Comparison of ENCODE assay signal across 8 mouse cellular contexts in genomic region chr11:120350711-120351110, GRCm38 (mm10). TPM values are rescaled to one million over a fixed set of nuclear protein-coding genes. Genes with fewer than 3 reads are reported as not detected.
A peak's percentile ranks its signal among the peaks of the same experiment; 100 is the strongest.
DNase-seq lines count a peak whose midpoint lies in the region; ATAC-seq lines count a peak whose summit lies in the region.

No protein-coding gene starts in this region.

- no peak for ATAC-seq in midbrain, embryonic 11.5 days (ENCODE audit: low FRiP score)

- H3K9me3 ChIP-seq in embryonic facial prominence, embryonic 10.5 days, result no peaks in the 10 kb centered on the region
- H3K9me3 ChIP-seq in limb, embryonic 10.5 days (replicated peaks), result no peaks in the 10 kb centered on the region
- no peaks in the 10 kb centered on the region for H3K9me3 ChIP-seq in midbrain, embryonic 11.5 days (ENCODE audit: control insufficient read depth, low read length)

- H3K9ac ChIP-seq in midbrain, embryonic 11.5 days (ENCODE audit: low read length), result peak overlapping the region; percentile 100

- peak; percentile 56 for DNase-seq in adrenal gland, adult 2 months
- DNase-seq in adrenal gland, postnatal 25 days, result no peak
- peak; percentile 52 for DNase-seq in 416B (ENCODE audit: low read depth)
- DNase-seq in embryonic facial prominence, embryonic 10.5 days (ENCODE audit: low spot score), result peak; percentile 48
- DNase-seq in heart, postnatal 10 days, result peak; percentile 53 to 69
- peak; percentile 56 for DNase-seq in limb, embryonic 10.5 days (ENCODE audit: low spot score)
- DNase-seq in midbrain, embryonic 11.5 days (ENCODE audit: low spot score, missing footprints), result peak; percentile 87
- DNase-seq in ovary, postnatal 14 days (ENCODE audit: low spot score), result no peak

- peak overlapping the region; percentile 99 for H3K4me3 ChIP-seq in embryonic facial prominence, embryonic 10.5 days
- H3K4me3 ChIP-seq in limb, embryonic 10.5 days, result peak overlapping the region; percentile 99
- peak overlapping the region; percentile 100 for H3K4me3 ChIP-seq in midbrain, embryonic 11.5 days (ENCODE audit: low read depth, low read length)

- H3K36me3 ChIP-seq in embryonic facial prominence, embryonic 10.5 days (replicated peaks), result peaks cover 20% of the 10 kb centered on the region
- peaks cover 16% of the 10 kb centered on the region for H3K36me3 ChIP-seq in limb, embryonic 10.5 days
- peaks cover 3% of the 10 kb centered on the region; the same call in 1 of the 2 replicates for H3K36me3 ChIP-seq in midbrain, embryonic 11.5 days (ENCODE audit: control insufficient read depth, insufficient read depth, low read length)

- peak overlapping the region; percentile 100 for H3K27ac ChIP-seq in embryonic facial prominence, embryonic 10.5 days (replicated peaks)
- H3K27ac ChIP-seq in limb, embryonic 10.5 days, result peak overlapping the region; percentile 100
- peak overlapping the region; percentile 99 for H3K27ac ChIP-seq in midbrain, embryonic 11.5 days (ENCODE audit: low read depth, low read length)

- peaks cover 61% of the 10 kb centered on the region for H3K4me1 ChIP-seq in embryonic facial prominence, embryonic 10.5 days
- H3K4me1 ChIP-seq in limb, embryonic 10.5 days, result peaks cover 56% of the 10 kb centered on the region
- H3K4me1 ChIP-seq in midbrain, embryonic 11.5 days (ENCODE audit: control insufficient read depth, insufficient read depth, low read length), result peaks cover 21% of the 10 kb centered on the region

- intact Hi-C loops in heart, postnatal 10 days (cut with DNase I), result loop anchor here (5.0 kb wide), 1 partner anchor 37 kb away; no protein-coding TSS in a partner anchor

- H3K4me2 ChIP-seq in midbrain, embryonic 11.5 days, result peak overlapping the region; percentile 96

- WGBS in embryonic facial prominence, embryonic 10.5 days, result 17% methylated on average over 11 of the region's 11 CpGs
- 13% methylated on average over 11 of the region's 11 CpGs for WGBS in limb, embryonic 10.5 days
- 31% methylated on average over 11 of the region's 11 CpGs for WGBS in midbrain, embryonic 11.5 days

- H3K27me3 ChIP-seq in embryonic facial prominence, embryonic 10.5 days (replicated peaks; ENCODE audit: low read depth, poor library complexity, severe bottlenecking), result 0 out of 2 replicates have a peak, but pooled peaks cover 6% of the 10 kb centered on the region
- no peaks in the 10 kb centered on the region for H3K27me3 ChIP-seq in limb, embryonic 10.5 days (ENCODE audit: low read depth, poor library complexity, severe bottlenecking)
- no peaks in the 10 kb centered on the region; the same call in 1 of the 2 replicates for H3K27me3 ChIP-seq in midbrain, embryonic 11.5 days (ENCODE audit: control insufficient read depth, insufficient read depth, low read length)

RNA-seq across cellular contexts. Expression of gene Actg1, which starts 2.4 kb away (rescaled TPM):
- 1,000 to 10,000 TPM in 1 of 2 experiments, 100 to 1,000 TPM in 1; 913 to 1,618 TPM for total RNA-seq in adrenal gland, adult 2 months (2021)
- 531 and 632 TPM in 2 replicates for polyA plus RNA-seq in adrenal gland, adult 2 months (2012; rRNA removed)
- total RNA-seq in adrenal gland, postnatal 25 days (2021), result 1,036 and 1,352 TPM in 2 replicates
- polyA plus RNA-seq in embryonic facial prominence, embryonic 10.5 days (2016; fragmentation: Nextera tagmentation; extraction: Ambion mirVana), result 3,067 and 3,150 TPM in 2 replicates
- total RNA-seq in heart, postnatal 10 days (2021), result 100 to 1,000 TPM; 691 to 703 TPM
- polyA plus RNA-seq in limb, embryonic 10.5 days (2016; fragmentation: Nextera tagmentation; extraction: Ambion mirVana), result 3,099 and 3,197 TPM in 2 replicates
- 2,965 and 3,081 TPM in 2 replicates for polyA plus RNA-seq in midbrain, embryonic 11.5 days (2014; fragmentation: Nextera tagmentation; extraction: Ambion mirVana)

RNA-seq across cellular contexts. Expression of gene Fscn2, which starts 10.6 kb away (rescaled TPM):
- under 1 TPM; 0.17 to 0.58 TPM for total RNA-seq in adrenal gland, adult 2 months (2021)
- polyA plus RNA-seq in adrenal gland, adult 2 months (2012; rRNA removed), result 0.16 and 0.22 TPM in 2 replicates
- 0.79 TPM in 1 of 2 replicates, not detected in the other for total RNA-seq in adrenal gland, postnatal 25 days (2021)
- 0.10 and 0.19 TPM in 2 replicates for polyA plus RNA-seq in embryonic facial prominence, embryonic 10.5 days (2016; fragmentation: Nextera tagmentation; extraction: Ambion mirVana)
- not detected for total RNA-seq in heart, postnatal 10 days (2021)
- polyA plus RNA-seq in limb, embryonic 10.5 days (2016; fragmentation: Nextera tagmentation; extraction: Ambion mirVana), result 0.35 and 0.74 TPM in 2 replicates
- polyA plus RNA-seq in midbrain, embryonic 11.5 days (2014; fragmentation: Nextera tagmentation; extraction: Ambion mirVana), result 1.4 TPM in 2 replicates

RNA-seq across cellular contexts. Expression of gene Faap100, which starts 27.9 kb away (rescaled TPM):
- total RNA-seq in adrenal gland, adult 2 months (2021), result 10 to 100 TPM; 17.6 to 24.1 TPM
- 192 and 223 TPM in 2 replicates for polyA plus RNA-seq in adrenal gland, adult 2 months (2012; rRNA removed)
- total RNA-seq in adrenal gland, postnatal 25 days (2021), result 35.8 and 55.1 TPM in 2 replicates
- 38.3 and 39.0 TPM in 2 replicates for polyA plus RNA-seq in embryonic facial prominence, embryonic 10.5 days (2016; fragmentation: Nextera tagmentation; extraction: Ambion mirVana)
- 10 to 100 TPM; 21.3 to 24.3 TPM for total RNA-seq in heart, postnatal 10 days (2021)
- polyA plus RNA-seq in limb, embryonic 10.5 days (2016; fragmentation: Nextera tagmentation; extraction: Ambion mirVana), result 34.2 and 40.6 TPM in 2 replicates
- polyA plus RNA-seq in midbrain, embryonic 11.5 days (2014; fragmentation: Nextera tagmentation; extraction: Ambion mirVana), result 25.3 and 29.2 TPM in 2 replicates

Comparison
In these comparisons a context has a peak if more than half of its experiments do, and no peak if none do; other contexts are left out.
1. DNase-seq: peak in adrenal gland, adult 2 months (single experiment), 416B (single experiment), embryonic facial prominence, embryonic 10.5 days (single experiment), heart, postnatal 10 days (2 of 2), limb, embryonic 10.5 days (single experiment) and midbrain, embryonic 11.5 days (single experiment); none in adrenal gland, postnatal 25 days (single experiment) and ovary, postnatal 14 days (single experiment).
2. Peak in every context shown above with its lines, with median percentiles within 50 percentile points of each other: H3K27ac ChIP-seq and H3K4me3 ChIP-seq.